Mouse (Mus musculus) CD4-positive, CD25-positive, alpha-beta regulatory T cell, adult 2 months (primary cell): ENCODE measurements around the gene Fgf22.

Experiments
- DNase-seq: peaks from one replicate; pipeline ENCODE4 v3.0.0-alpha.2; 2012; ENCODE audit warnings: low read depth, low spot score

Gene Fgf22

GRCm38 (mm10) chr10:79754856-79755516, at the start of gene Fgf22:
TSS of gene Fgf22 (plus strand) at chr10:79755076.
- peak; percentile 38 for DNase-seq

- DNase-seq: no peak
These were observed 48.9 kb upstream of the Fgf22 start for GRCm38 (mm10) chr10:79705951-79706350.

- no peak for DNase-seq
These were observed 48.3 kb upstream of the Fgf22 start for GRCm38 (mm10) chr10:79706406-79707094.

GRCm38 (mm10) chr10:79707162-79707561, 47.7 kb upstream of the Fgf22 start:
- DNase-seq: no peak

GRCm38 (mm10) chr10:79707759-79708158, 47.1 kb upstream of the Fgf22 start:
- no peak for DNase-seq

- no peak for DNase-seq
These were observed 46.2 kb upstream of the Fgf22 start for GRCm38 (mm10) chr10:79708668-79709067.

- no peak for DNase-seq
These were observed 45.6 kb upstream of the Fgf22 start for GRCm38 (mm10) chr10:79709307-79709706.

GRCm38 (mm10) chr10:79712029-79712428, 42.8 kb upstream of the Fgf22 start:
- DNase-seq: peak; percentile 57

GRCm38 (mm10) chr10:79712499-79713126, 42.3 kb upstream of the Fgf22 start:
- DNase-seq: peak; percentile 85

GRCm38 (mm10) chr10:79713163-79713562, 41.7 kb upstream of the Fgf22 start:
- no peak for DNase-seq

- no peak for DNase-seq
These were observed 39.9 kb upstream of the Fgf22 start for GRCm38 (mm10) chr10:79714996-79715395.

GRCm38 (mm10) chr10:79716254-79716987, 38.5 kb upstream of the Fgf22 start, which contains the start of gene Hcn2:
TSS of gene Hcn2 (plus strand) at chr10:79716634.
- no peak for DNase-seq

- peak; percentile 41 for DNase-seq
These were observed 37.9 kb upstream of the Fgf22 start for GRCm38 (mm10) chr10:79716988-79717355.

- DNase-seq: peak; percentile 75
These were observed 37.1 kb upstream of the Fgf22 start for GRCm38 (mm10) chr10:79717640-79718357.

- DNase-seq: no peak
These were observed 33.8 kb upstream of the Fgf22 start for GRCm38 (mm10) chr10:79721089-79721488.

- DNase-seq: no peak
These were observed 31.8 kb upstream of the Fgf22 start for GRCm38 (mm10) chr10:79723047-79723446.

- no peak for DNase-seq
These were observed 31.2 kb upstream of the Fgf22 start for GRCm38 (mm10) chr10:79723692-79724091.

GRCm38 (mm10) chr10:79726090-79726489, 28.8 kb upstream of the Fgf22 start:
- peak; percentile 72 for DNase-seq

GRCm38 (mm10) chr10:79728323-79729249, 26.3 kb upstream of the Fgf22 start:
- no peak for DNase-seq

- no peak for DNase-seq
These were observed 25.4 kb upstream of the Fgf22 start for GRCm38 (mm10) chr10:79729357-79729965.
